In the genomic region with DNA sequence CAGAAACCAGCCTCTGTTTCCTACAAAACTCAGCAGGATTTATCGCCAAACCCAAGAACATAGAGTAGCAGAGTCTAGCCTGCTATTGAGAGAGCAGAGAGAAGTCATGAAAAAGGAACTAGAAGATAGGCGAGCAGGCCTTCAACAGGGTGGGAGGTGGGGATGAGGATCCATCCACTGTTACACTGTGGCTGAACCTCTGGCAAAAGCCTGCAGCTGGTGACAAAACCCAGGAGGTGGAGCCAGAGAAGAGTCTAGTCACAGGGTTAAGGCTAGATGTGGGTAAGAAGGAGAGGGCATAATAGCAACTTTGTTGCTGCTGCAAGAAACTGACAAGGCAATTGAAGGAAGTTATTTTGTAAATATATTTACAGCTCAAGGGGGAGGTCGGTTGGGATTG, we compare ENCODE assay signal across 13 mouse cellular contexts.
"Had no signal": no experiment of that assay in that cellular context is flagged by ENCODE, and none has a peak within 500 bp of the region (broad histone marks: within the 10 kb centered on the region; RNA-seq: fewer than 3 reads in every experiment).

No protein-coding gene starts in this region.

- H3K9ac ChIP-seq: intestine, embryonic 15.5 days; kidney, embryonic 15.5 days; liver, embryonic 12.5 days; liver, postnatal 0 days; lung, embryonic 15.5 days; midbrain, embryonic 13.5 days; neural tube, embryonic 12.5 days had no signal

- H3K27ac ChIP-seq: intestine, embryonic 15.5 days; kidney, embryonic 15.5 days; limb, embryonic 10.5 days; liver, embryonic 12.5 days; lung, embryonic 15.5 days; macrophage; midbrain, embryonic 13.5 days; neural tube, embryonic 12.5 days; stomach, postnatal 0 days had no signal

- H3K4me2 ChIP-seq: intestine, embryonic 15.5 days; kidney, embryonic 15.5 days; liver, embryonic 12.5 days; lung, embryonic 15.5 days; midbrain, embryonic 13.5 days; neural tube, embryonic 12.5 days had no signal

- H3K27me3 ChIP-seq: intestine, embryonic 15.5 days; kidney, embryonic 15.5 days; liver, embryonic 12.5 days; lung, embryonic 15.5 days; midbrain, embryonic 13.5 days; neural tube, embryonic 12.5 days had no signal

- H3K9me3 ChIP-seq: intestine, embryonic 15.5 days; kidney, embryonic 15.5 days; limb, embryonic 10.5 days; liver, embryonic 12.5 days; lung, embryonic 15.5 days; midbrain, embryonic 13.5 days; neural tube, embryonic 12.5 days had no signal

- H3K36me3 ChIP-seq: intestine, embryonic 15.5 days; kidney, embryonic 15.5 days; liver, embryonic 12.5 days; lung, embryonic 15.5 days had no signal

- DNase-seq: kidney, adult 2 months; kidney, postnatal 25 days; liver, postnatal 0 days; lung, postnatal 14 days had no signal

- ATAC-seq: intestine, embryonic 15.5 days; liver, embryonic 12.5 days; liver, postnatal 0 days; midbrain, embryonic 13.5 days had no signal

- H3K4me1 ChIP-seq: intestine, embryonic 15.5 days; liver, embryonic 12.5 days; lung, embryonic 15.5 days had no signal

- H3K4me3 ChIP-seq: intestine, embryonic 15.5 days; kidney, embryonic 15.5 days; limb, embryonic 10.5 days; liver, embryonic 12.5 days; lung, embryonic 15.5 days; midbrain, embryonic 13.5 days; neural tube, embryonic 12.5 days had no signal
